Mouse (Mus musculus) liver, embryonic 11.5 days (tissue): Measurements from ENCODE around the gene Ccdc134. TPM values are rescaled to one million over a fixed set of nuclear protein-coding genes. Genes with fewer than 3 reads are reported as not detected.
A peak's percentile ranks its signal among the peaks of the same experiment; 100 is the strongest.

ENCODE experiments used
- ATAC-seq: fragments of 200-750 bp; cut with Nextera tagmentation; replicated peaks from 2 replicates; pipeline ENCODE4 v1.8.0; 2017; ENCODE audit warnings: moderate number of reproducible peaks, mild to moderate bottlenecking, moderate TSS enrichment, moderate library complexity; ENCODE audit not compliant: low FRiP score
- DNase-seq: peaks from one replicate; pipeline ENCODE4 v3.0.0-alpha.2; 2017; ENCODE audit warnings: low spot score
- H3K27ac ChIP-seq: fragments of 300-500 bp; sonication (generic); 2 replicates; pipeline ENCODE4 v1.5.1; 2014; ENCODE audit warnings: mild to moderate bottlenecking, low read depth, low read length, control low read depth
- H3K27me3 ChIP-seq: fragments of 300-500 bp; sonication (generic); replicated peaks from 2 replicates; pipeline ENCODE4 v1.6.1; 2014; ENCODE audit warnings: low read length, mixed read lengths; ENCODE audit not compliant: control insufficient read depth, insufficient read depth
- H3K36me3 ChIP-seq: fragments of 300-500 bp; sonication (generic); 2 replicates; pipeline ENCODE4 v1.6.1; 2014; ENCODE audit warnings: mild to moderate bottlenecking, low read length, moderate library complexity, mixed read lengths; ENCODE audit not compliant: control insufficient read depth, insufficient read depth
- H3K4me1 ChIP-seq: fragments of 300-500 bp; sonication (generic); replicated peaks from 2 replicates; pipeline ENCODE4 v1.6.1; 2014; ENCODE audit warnings: low read length, mixed read lengths; ENCODE audit not compliant: control insufficient read depth, insufficient read depth
- H3K4me2 ChIP-seq: fragments of 300-500 bp; sonication (generic); 2 replicates; pipeline ENCODE4 v1.6.1; 2014; ENCODE audit warnings: mild to moderate bottlenecking, control low read depth, moderate library complexity
- H3K4me3 ChIP-seq: fragments of 300-500 bp; sonication (generic); 2 replicates; pipeline ENCODE4 v1.5.1; 2014; ENCODE audit warnings: low read depth, low read length, control low read depth
- H3K9ac ChIP-seq: fragments of 300-500 bp; sonication (generic); 2 replicates; pipeline ENCODE4 v1.6.1; 2014; ENCODE audit warnings: low read depth, low read length, control low read depth
- H3K9me3 ChIP-seq: fragments of 300-500 bp; sonication (generic); 2 replicates; pipeline ENCODE4 v1.6.1; 2016; ENCODE audit warnings: low read length, inconsistent platforms, mixed read lengths; ENCODE audit not compliant: control insufficient read depth
- WGBS: fragments of 180-500 bp; shearing (Covaris S2); extraction: QIAGEN DNeasy Blood & Tissue Kit; methylation state at CpG from one replicate; pipeline ENCODE4 v1.1.7; 2014; 5-methylcytosine and 5-hydroxymethylcytosine counted together
- polyA plus RNA-seq: library from polyadenylated mRNA; unstranded; fragments of >200 nt; fragmentation: Nextera tagmentation; extraction: Ambion mirVana; gene quantifications from 2 replicates; pipeline ENCODE4 v1.2.1, GENCODE M21; 2014

Gene Ccdc134
- polyA plus RNA-seq, 1 experiment from 2014 or later, result 17.5 TPM

GRCm38 (mm10) chr15:82164061-82164399, 36.3 kb downstream of the Ccdc134 start:
- H3K4me2 ChIP-seq, result peak overlapping the region; percentile 44
- peak overlapping the region; percentile 18 for H3K9ac ChIP-seq

GRCm38 (mm10) chr15:82164496-82164895, 36.8 kb downstream of the Ccdc134 start:
- H3K27me3 ChIP-seq, result no peaks in the 10 kb centered on the region
- ATAC-seq (peak; percentile 80), DNase-seq (no peak)
- peak overlapping the region; percentile 94 for H3K27ac ChIP-seq
- H3K4me2 ChIP-seq, result peak overlapping the region; percentile 44
- H3K9ac ChIP-seq, result peak overlapping the region; percentile 18
- H3K9me3 ChIP-seq, result no peaks in the 10 kb centered on the region
- 35% methylated on average over 7 of the region's 7 CpGs for WGBS
- no peak overlapping the region for H3K4me3 ChIP-seq
- no peaks in the 10 kb centered on the region for H3K36me3 ChIP-seq
- peaks cover 69% of the 10 kb centered on the region for H3K4me1 ChIP-seq

More at GRCm38 (mm10) chr15:82164061-82164399, 36.3 kb downstream of the Ccdc134 start:
- 37% methylated on average over 4 of the region's 4 CpGs for WGBS
- ATAC-seq, result peak; percentile 77
- Histone ChIP-seq H3K27me3 (no peaks in the 10 kb centered on the region), H3K4me1 (peaks cover 70% of the 10 kb centered on the region), H3K27ac (peak overlapping the region; percentile 94), H3K36me3 (no peaks in the 10 kb centered on the region), H3K9me3 (no peaks in the 10 kb centered on the region), H3K4me3 (no peak overlapping the region)
- DNase-seq, result no peak

- Histone ChIP-seq H3K36me3 (no peaks in the 10 kb centered on the region), H3K27me3 (no peaks in the 10 kb centered on the region), H3K4me3 (no peak overlapping the region), H3K4me2 (no peak overlapping the region; the same call in 1 of the 2 replicates), H3K4me1 (peaks cover 63% of the 10 kb centered on the region), H3K27ac (peak overlapping the region; percentile 13; the same call in 1 of the 2 replicates), H3K9me3 (no peaks in the 10 kb centered on the region), H3K9ac (0 out of 2 replicates have a peak overlapping the region, but pooled peaks have one; percentile 1)
- 51% methylated on average over 8 of the region's 8 CpGs for WGBS
- peak; percentile 77 for DNase-seq
- ATAC-seq, result peak; percentile 42
These were observed 37.9 kb downstream of the Ccdc134 start for GRCm38 (mm10) chr15:82165332-82166239.

GRCm38 (mm10) chr15:82166240-82167100, 38.7 kb downstream of the Ccdc134 start:
- H3K9ac ChIP-seq, result 0 out of 2 replicates have a peak overlapping the region, but pooled peaks have one; percentile 1
- peaks cover 54% of the 10 kb centered on the region for H3K4me1 ChIP-seq
- H3K9me3 ChIP-seq, result no peaks in the 10 kb centered on the region
- WGBS, result 66% methylated on average over 22 of the region's 22 CpGs
- H3K4me3 ChIP-seq, result no peak overlapping the region
- peak overlapping the region; percentile 26; the same call in 1 of the 2 replicates for H3K4me2 ChIP-seq
- H3K36me3 ChIP-seq, result peaks cover 4% of the 10 kb centered on the region
- ATAC-seq (no peak), DNase-seq (no peak)
- no peaks in the 10 kb centered on the region for H3K27me3 ChIP-seq
- peak overlapping the region; percentile 16; the same call in 1 of the 2 replicates for H3K27ac ChIP-seq

GRCm38 (mm10) chr15:82167201-82168168, 39.8 kb downstream of the Ccdc134 start:
- Histone ChIP-seq H3K27ac (peak overlapping the region; percentile 16; the same call in 1 of the 2 replicates), H3K4me1 (peaks cover 47% of the 10 kb centered on the region), H3K4me3 (no peak overlapping the region), H3K27me3 (no peaks in the 10 kb centered on the region), H3K9ac (no peak overlapping the region), H3K4me2 (no peak overlapping the region), H3K9me3 (no peaks in the 10 kb centered on the region), H3K36me3 (peaks cover 7% of the 10 kb centered on the region)
- ATAC-seq (no peak), DNase-seq (no peak)
- 77% methylated on average over 23 of the region's 23 CpGs for WGBS

- no peak overlapping the region for H3K4me2 ChIP-seq
- no peak overlapping the region for H3K4me3 ChIP-seq
- H3K27ac ChIP-seq, result no peak overlapping the region
- H3K9ac ChIP-seq, result no peak overlapping the region
- peaks cover 27% of the 10 kb centered on the region for H3K4me1 ChIP-seq
- no peak for DNase-seq
- H3K9me3 ChIP-seq, result no peaks in the 10 kb centered on the region
- ATAC-seq, result no peak
- WGBS, result 79% methylated on average over 5 of the region's 5 CpGs
- peaks cover 14% of the 10 kb centered on the region for H3K36me3 ChIP-seq
- H3K27me3 ChIP-seq, result no peaks in the 10 kb centered on the region
These were observed 41.9 kb downstream of the Ccdc134 start for GRCm38 (mm10) chr15:82169671-82170070.

GRCm38 (mm10) chr15:82170437-82171377, 43.0 kb downstream of the Ccdc134 start:
- H3K27ac ChIP-seq, result no peak overlapping the region
- no peak overlapping the region for H3K4me3 ChIP-seq
- no peaks in the 10 kb centered on the region for H3K9me3 ChIP-seq
- no peak overlapping the region for H3K9ac ChIP-seq
- DNase-seq (no peak), ATAC-seq (no peak)
- H3K36me3 ChIP-seq, result peaks cover 24% of the 10 kb centered on the region
- H3K4me1 ChIP-seq, result peaks cover 20% of the 10 kb centered on the region
- whole genome bisulfite sequencing, result 88% methylated on average over 36 of the region's 36 CpGs
- no peak overlapping the region for H3K4me2 ChIP-seq
- no peaks in the 10 kb centered on the region for H3K27me3 ChIP-seq
